Mouse (Mus musculus) lung, postnatal 4 days (tissue): ENCODE data around the gene Ddx20.
A peak's percentile ranks its signal among the peaks of the same experiment; 100 is the strongest.

Experiments used
- DNase-seq, 2 experiments: peaks; one replicate each; pipeline ENCODE4 v3.0.0; 2021

Ddx20 gene

GRCm38 (mm10) chr3:105666996-105667523, 20.3 kb downstream of the Ddx20 start:
- no peak for DNase-seq

DNA sequence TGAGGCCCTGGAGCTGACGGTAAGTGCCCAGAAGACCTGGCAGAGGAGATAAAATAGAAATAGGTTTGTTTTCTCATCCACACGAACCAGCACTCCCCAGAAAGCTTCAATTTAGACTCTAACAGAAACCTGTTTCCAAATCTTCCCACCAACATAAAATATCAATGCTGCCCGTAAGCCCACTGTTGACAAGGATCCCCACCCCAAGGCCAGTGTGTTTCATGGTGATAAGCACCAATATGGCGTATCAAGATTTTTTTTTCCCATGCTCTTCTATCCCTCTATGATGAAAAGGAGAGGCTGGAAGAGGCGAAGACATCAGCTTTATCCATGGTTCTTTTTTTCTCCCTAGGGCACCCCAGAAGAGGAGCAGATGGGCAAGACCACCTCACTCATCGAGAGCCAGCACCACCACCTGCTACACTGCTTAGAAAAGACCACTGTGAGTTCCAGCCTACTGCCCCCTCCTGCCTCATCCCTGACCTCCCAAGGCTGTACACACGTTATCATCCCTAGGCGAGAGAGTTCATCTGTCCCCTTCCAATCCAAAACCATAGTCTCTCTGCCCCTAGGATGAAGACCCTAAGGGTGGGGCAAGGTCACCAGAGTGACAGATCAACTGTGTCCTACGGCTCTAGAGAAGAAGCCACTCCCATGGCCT, 22.1 kb downstream of the Ddx20 start:
- DNase-seq, result no peak

DNA sequence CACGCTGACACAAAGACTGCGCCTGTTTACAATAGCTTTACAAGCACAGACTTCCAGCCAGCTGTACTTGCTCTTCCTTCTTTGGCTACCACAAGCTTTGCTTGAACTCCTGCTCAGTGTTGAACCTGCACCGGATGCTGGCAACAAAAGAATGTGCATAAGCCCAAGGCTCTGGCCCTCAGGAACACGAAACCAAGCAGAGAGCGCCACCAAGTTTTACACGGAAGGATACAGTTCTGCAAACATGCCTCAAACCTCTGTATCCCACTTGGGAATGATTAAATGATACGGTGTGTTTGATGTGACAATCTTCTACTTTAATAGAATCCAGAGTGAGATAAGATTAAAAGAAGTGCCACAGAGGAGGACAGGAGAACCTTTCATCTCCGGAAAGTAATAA, 24.3 kb downstream of the Ddx20 start:
- DNase-seq, result no peak

DNA sequence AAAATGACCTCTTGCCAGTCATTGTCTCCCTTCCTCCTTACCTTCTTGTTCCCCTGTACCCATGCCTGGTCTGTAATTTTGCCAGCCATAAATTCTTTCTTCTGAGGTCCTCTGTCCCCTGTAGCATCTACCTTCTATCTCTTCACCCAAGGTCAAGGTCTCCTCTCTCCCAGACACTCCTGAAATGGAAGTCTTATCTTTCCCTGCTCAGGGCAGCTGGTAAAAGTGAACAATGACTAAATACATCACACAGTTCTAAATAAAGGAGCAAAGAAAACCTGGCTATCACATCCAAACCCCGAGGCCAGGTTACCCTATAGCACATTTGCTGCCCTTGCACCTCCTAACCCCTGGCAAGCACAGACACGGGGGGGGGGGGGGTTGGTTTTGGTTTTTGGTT, 26.8 kb downstream of the Ddx20 start:
- no peak for DNase-seq

DNA sequence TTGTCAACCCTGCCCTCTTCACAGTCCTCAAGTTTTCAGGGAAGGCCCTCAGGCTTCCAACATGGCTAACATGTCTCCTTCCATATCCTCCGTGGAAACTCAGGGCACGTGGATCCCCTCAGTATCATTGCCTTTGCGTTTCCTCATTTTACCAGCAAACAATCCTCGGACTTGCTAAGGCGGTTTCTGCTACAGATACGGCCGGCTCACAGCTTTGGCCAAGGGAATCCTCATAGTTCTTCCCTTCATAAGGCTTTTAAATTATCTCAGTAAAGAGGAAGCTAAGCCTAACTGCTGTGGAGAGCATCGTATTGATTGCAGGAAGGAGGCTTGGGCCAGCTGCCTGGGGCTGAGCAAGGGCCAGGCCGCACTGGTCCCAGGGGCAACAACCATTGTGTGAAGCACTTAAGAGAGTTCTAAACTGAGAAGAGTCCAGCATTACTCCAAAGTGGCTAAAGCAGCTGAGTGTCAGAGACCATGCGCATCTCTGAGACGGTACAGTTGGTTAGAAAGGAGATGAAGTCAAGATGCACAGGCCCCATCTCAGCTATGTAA, 32.3 kb downstream of the Ddx20 start:
- no peak for DNase-seq

GRCm38 (mm10) chr3:105653544-105654380, 33.6 kb downstream of the Ddx20 start:
- no peak for DNase-seq

DNA sequence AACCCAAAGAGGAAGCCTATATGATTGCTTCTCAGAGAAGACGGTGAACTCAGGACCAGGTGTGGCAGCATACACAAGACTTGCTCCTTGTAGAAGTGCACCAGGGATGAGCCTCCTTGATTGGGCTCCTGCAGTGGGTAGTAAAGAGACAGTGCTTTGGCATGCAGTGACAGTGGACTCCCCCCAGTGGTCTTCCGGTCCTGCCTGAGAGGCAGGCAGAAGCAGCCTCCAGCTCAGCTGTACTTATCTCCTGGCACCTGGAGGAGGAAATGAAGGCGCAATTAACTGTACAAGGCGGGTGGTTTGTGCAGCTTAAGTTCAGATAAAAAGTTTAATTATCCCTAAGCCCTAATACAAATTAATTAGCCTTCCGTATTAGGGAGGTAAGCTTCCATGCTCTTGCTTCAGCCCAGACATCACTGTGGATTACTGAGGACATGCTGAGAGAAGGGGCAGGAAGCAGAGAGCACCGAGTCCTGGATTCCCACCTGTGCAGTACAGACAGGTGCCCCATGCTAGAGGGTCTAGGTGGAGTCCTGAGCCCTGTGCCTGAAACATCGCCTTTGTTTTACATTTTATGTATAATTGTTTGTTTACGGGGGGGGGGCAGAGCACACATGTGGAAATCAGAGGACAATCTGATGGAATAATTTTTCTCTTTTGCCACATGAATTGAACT, 38.3 kb downstream of the Ddx20 start:
- no peak for DNase-seq

DNA sequence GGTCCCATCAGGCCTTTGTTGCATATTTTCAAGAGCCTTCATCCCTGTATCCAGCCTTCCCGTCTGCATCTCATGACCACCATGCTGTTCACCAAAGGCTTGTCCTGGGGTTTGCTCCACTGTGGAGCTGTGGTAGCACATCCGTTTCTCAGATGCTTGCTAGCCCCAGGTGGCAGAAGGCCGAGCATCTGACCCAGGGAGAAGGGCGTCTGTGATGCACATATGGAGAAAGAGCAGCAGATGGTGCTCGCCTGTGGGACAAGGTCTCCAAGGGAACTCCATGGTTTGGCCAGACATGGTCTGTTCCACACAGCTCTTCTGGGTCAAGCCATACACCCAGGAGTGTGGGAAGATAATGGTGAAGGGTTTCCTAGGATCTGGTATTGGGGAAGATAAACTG, 43.8 kb downstream of the Ddx20 start:
- no peak for DNase-seq

GRCm38 (mm10) chr3:105642186-105642585, 45.2 kb downstream of the Ddx20 start:
- peak in 1 of 2 experiments; percentile 18 for DNase-seq

GRCm38 (mm10) chr3:105633021-105633420, 54.4 kb downstream of the Ddx20 start:
- DNase-seq, result no peak

- DNase-seq, result no peak
Observed at GRCm38 (mm10) chr3:105632296-105632695, 55.1 kb downstream of the Ddx20 start.
